Mouse (Mus musculus): Measurements from ENCODE around the gene Tmem11.

DNA sequence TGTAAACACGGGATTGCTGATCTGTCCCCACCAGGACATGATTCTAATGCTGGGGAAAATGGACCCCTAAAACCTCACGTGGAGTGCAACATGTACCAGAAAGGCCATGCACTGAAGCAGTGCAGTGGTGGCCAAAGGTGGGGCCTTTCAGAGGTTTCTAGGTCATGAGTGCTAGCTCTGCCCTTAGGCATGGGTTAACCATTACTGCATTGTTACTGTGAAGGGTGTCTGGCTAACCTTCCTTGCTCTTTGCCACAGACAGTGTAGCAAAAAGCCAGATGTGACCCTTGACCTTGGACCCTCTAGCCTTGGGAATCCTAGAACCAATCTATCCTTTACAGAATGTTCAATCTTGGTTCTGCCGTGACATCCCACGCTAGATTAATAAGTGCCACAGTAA, 23.4 kb upstream of the Tmem11 start:
- TF ChIP-seq CTCF (IDR thresholded peaks at IDR 0.05; ENCODE audit: control insufficient read depth, insufficient read depth, insufficient read length), result no peak
- no peak for TF ChIP-seq MAX (IDR thresholded peaks at IDR 0.05)
- no peak for TF ChIP-seq USF1 (IDR thresholded peaks at IDR 0.05; ENCODE audit: low read depth)
- TF ChIP-seq FOSL1 (IDR thresholded peaks at IDR 0.05; ENCODE audit: insufficient read depth, low read length, poor library complexity, severe bottlenecking), result no peak
- TF ChIP-seq MYOD1 (IDR thresholded peaks at IDR 0.05; ENCODE audit: control insufficient read depth, insufficient read length, low read depth), result no peak
- no peak for TF ChIP-seq MYOG (IDR thresholded peaks at IDR 0.05; ENCODE audit: control insufficient read depth, extremely low read depth, insufficient read length)
- no peak for TF ChIP-seq CEBPB (IDR thresholded peaks at IDR 0.05; ENCODE audit: low read depth)
